Mouse (Mus musculus): ENCODE measurements at regions not wholly inside any gene's neighbourhood (a gene's known extent, or its start where the extent isn't known, plus 50 kb on each side); places are given as distances from the start of the nearest gene placed in this dataset.

- no peaks in the 10 kb centered on the region for H3K9me3 ChIP-seq (ENCODE audit: low read length)
- DNase-seq: peak; percentile 56
- no peak overlapping the region for H3K9ac ChIP-seq
- peak overlapping the region; percentile 17; the same call in 1 of the 2 replicates for H3K4me3 ChIP-seq (ENCODE audit: low read depth, low read length)
- H3K4me1 ChIP-seq (ENCODE audit: insufficient read depth): no peaks in the 10 kb centered on the region
- H3K4me2 ChIP-seq (ENCODE audit: low read depth): peak overlapping the region; percentile 50
- H3K36me3 ChIP-seq (ENCODE audit: insufficient read depth): no peaks in the 10 kb centered on the region
- H3K27ac ChIP-seq (ENCODE audit: low read depth, low read length): no peak overlapping the region
- WGBS: 2% methylated on average over 15 of the region's 15 CpGs
- H3K27me3 ChIP-seq (ENCODE audit: insufficient read depth, low read length): peaks cover 4% of the 10 kb centered on the region
- TF ChIP-seq CTCF (IDR thresholded peaks at IDR 0.05; ENCODE audit: low read depth): no peak
- ATAC-seq: no peak
Measured at GRCm38 (mm10) chr14:61687346-61688012, 80.2 kb downstream of the Kcnrg start.

GRCm38 (mm10) chr14:61688013-61688520 lies 80.8 kb downstream of the Kcnrg start:
- no peak overlapping the region for H3K27ac ChIP-seq (ENCODE audit: low read depth, low read length)
- H3K4me3 ChIP-seq (ENCODE audit: low read depth, low read length): no peak overlapping the region
- H3K9ac ChIP-seq: no peak overlapping the region
- DNase-seq (peak; percentile 46), ATAC-seq (no peak)
- H3K4me1 ChIP-seq (ENCODE audit: insufficient read depth): no peaks in the 10 kb centered on the region
- no peaks in the 10 kb centered on the region for H3K36me3 ChIP-seq (ENCODE audit: insufficient read depth)
- no peaks in the 10 kb centered on the region for H3K9me3 ChIP-seq (ENCODE audit: low read length)
- no peak for TF ChIP-seq CTCF (IDR thresholded peaks at IDR 0.05; ENCODE audit: low read depth)
- peaks cover 4% of the 10 kb centered on the region for H3K27me3 ChIP-seq (ENCODE audit: insufficient read depth, low read length)
- H3K4me2 ChIP-seq (ENCODE audit: low read depth): no peak overlapping the region
- WGBS: 10% methylated on average over 11 of the region's 11 CpGs

DNA sequence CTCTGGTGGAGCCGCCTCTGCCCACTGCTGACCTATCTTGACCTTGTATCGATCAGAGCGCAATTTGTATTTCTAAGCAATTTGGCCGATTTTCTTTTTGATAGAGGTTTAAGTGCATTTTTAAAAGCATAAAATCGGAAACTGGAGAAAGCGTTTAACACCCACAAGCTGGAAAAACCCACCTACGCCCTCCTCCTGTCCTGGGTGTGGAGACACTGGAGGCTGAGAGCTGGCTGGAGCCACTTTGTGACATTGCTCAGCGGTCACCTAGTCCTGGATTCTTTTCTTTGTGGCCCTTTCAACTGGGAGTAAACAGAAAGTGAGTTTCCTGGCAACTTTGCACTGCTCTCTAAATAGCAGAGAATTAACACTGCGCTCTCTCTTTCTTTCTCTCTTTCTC lies 81.4 kb downstream of the Kcnrg start:
- peaks cover 4% of the 10 kb centered on the region for H3K27me3 ChIP-seq (ENCODE audit: insufficient read depth, low read length)
- DNase-seq (peak; percentile 61), ATAC-seq (no peak)
- 8% methylated on average over 9 of the region's 9 CpGs for WGBS
- H3K9ac ChIP-seq: no peak overlapping the region
- H3K36me3 ChIP-seq (ENCODE audit: insufficient read depth): no peaks in the 10 kb centered on the region
- no peak overlapping the region for H3K4me2 ChIP-seq (ENCODE audit: low read depth)
- H3K27ac ChIP-seq (ENCODE audit: low read depth, low read length): no peak overlapping the region
- no peak for TF ChIP-seq CTCF (IDR thresholded peaks at IDR 0.05; ENCODE audit: low read depth)
- no peak overlapping the region for H3K4me3 ChIP-seq (ENCODE audit: low read depth, low read length)
- no peaks in the 10 kb centered on the region for H3K4me1 ChIP-seq (ENCODE audit: insufficient read depth)
- H3K9me3 ChIP-seq (ENCODE audit: low read length): no peaks in the 10 kb centered on the region

DNA sequence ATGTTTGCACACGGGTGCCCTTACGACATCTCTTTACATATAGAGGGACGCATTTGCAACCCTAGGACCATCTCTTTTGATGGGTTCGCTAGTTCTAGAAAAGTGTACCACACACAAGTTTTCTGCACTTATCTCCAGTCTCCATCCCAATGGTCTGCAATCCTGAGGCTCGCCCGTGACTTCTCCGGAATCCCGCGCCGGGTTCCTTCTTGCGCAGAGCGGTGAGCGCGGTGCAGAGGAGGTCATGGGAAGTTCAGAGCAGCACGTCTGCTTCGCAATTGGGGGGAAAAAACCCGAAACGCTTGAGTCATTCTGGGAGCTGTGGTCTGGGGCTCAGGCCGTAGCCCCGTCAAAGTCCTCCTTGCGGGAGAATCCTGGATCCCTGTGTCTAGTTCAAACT lies 82.0 kb downstream of the Kcnrg start:
- Histone ChIP-seq H3K36me3 (ENCODE audit: insufficient read depth) (no peaks in the 10 kb centered on the region), H3K9ac (no peak overlapping the region), H3K4me3 (ENCODE audit: low read depth, low read length) (no peak overlapping the region), H3K4me2 (ENCODE audit: low read depth) (peak overlapping the region; percentile 9; the same call in 1 of the 2 replicates), H3K27ac (ENCODE audit: low read depth, low read length) (no peak overlapping the region), H3K9me3 (ENCODE audit: low read length) (no peaks in the 10 kb centered on the region), H3K27me3 (ENCODE audit: insufficient read depth, low read length) (peaks cover 4% of the 10 kb centered on the region), H3K4me1 (ENCODE audit: insufficient read depth) (no peaks in the 10 kb centered on the region)
- 7% methylated on average over 21 of the region's 21 CpGs for WGBS
- no peak for TF ChIP-seq CTCF (IDR thresholded peaks at IDR 0.05; ENCODE audit: low read depth)
- DNase-seq (peak; percentile 42), ATAC-seq (peak; percentile 18; the same call in 1 of the 2 replicates)

GRCm38 (mm10) chr14:61689776-61690175 lies 82.5 kb downstream of the Kcnrg start:
- H3K36me3 ChIP-seq (ENCODE audit: insufficient read depth): no peaks in the 10 kb centered on the region
- no peak overlapping the region for H3K4me3 ChIP-seq (ENCODE audit: low read depth, low read length)
- peaks cover 4% of the 10 kb centered on the region for H3K27me3 ChIP-seq (ENCODE audit: insufficient read depth, low read length)
- no peak overlapping the region for H3K27ac ChIP-seq (ENCODE audit: low read depth, low read length)
- ATAC-seq: no peak
- peak overlapping the region; percentile 9; the same call in 1 of the 2 replicates for H3K4me2 ChIP-seq (ENCODE audit: low read depth)
- no peak for TF ChIP-seq CTCF (IDR thresholded peaks at IDR 0.05; ENCODE audit: low read depth)
- no peaks in the 10 kb centered on the region for H3K9me3 ChIP-seq (ENCODE audit: low read length)
- H3K4me1 ChIP-seq (ENCODE audit: insufficient read depth): no peaks in the 10 kb centered on the region
- H3K9ac ChIP-seq: no peak overlapping the region
- WGBS: 39% methylated on average over 24 of the region's 24 CpGs
- DNase-seq: no peak

- H3K36me3 ChIP-seq (ENCODE audit: insufficient read depth): no peaks in the 10 kb centered on the region
- peaks cover 4% of the 10 kb centered on the region; the same call in 1 of the 2 replicates for H3K27me3 ChIP-seq (ENCODE audit: insufficient read depth, low read length)
- 96% methylated on average over 6 of the region's 6 CpGs for WGBS
- no peaks in the 10 kb centered on the region for H3K4me1 ChIP-seq (ENCODE audit: insufficient read depth)
- DNase-seq: no peak
- no peak for TF ChIP-seq CTCF (IDR thresholded peaks at IDR 0.05; ENCODE audit: low read depth)
- no peak overlapping the region for H3K4me2 ChIP-seq (ENCODE audit: low read depth)
- no peak overlapping the region for H3K9ac ChIP-seq
- no peak overlapping the region for H3K27ac ChIP-seq (ENCODE audit: low read depth, low read length)
- no peak for ATAC-seq
- no peak overlapping the region for H3K4me3 ChIP-seq (ENCODE audit: low read depth, low read length)
- no peaks in the 10 kb centered on the region for H3K9me3 ChIP-seq (ENCODE audit: low read length)
Measured at GRCm38 (mm10) chr14:61691785-61692372, 84.6 kb downstream of the Kcnrg start.

DNA sequence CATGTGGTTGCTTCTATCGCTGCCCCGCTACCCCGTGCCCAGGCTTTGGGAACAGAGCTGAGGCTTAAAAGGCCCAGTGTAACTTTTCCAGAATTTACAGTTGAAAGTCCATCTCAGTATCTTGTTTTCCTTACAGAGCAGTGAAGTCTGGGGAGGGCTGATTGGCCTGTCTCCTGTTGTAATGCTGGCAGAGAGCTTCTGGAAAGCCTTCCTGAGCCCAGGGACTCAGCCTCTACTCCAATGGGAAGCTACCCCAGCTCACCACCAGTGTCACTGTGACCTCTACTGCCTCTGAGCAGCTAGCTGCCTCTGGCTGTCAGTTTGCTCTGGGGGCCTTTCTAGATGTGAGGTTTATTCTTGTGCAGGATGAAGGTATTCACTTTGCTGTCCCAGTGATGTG lies 87.5 kb downstream of the Kcnrg start:
- WGBS: 92% methylated on average over 3 of the region's 3 CpGs
- H3K4me3 ChIP-seq (ENCODE audit: low read depth, low read length): no peak overlapping the region

More for the DNA sequence above, 87.5 kb downstream of the Kcnrg start:
- no peak overlapping the region for H3K9ac ChIP-seq
- no peaks in the 10 kb centered on the region for H3K36me3 ChIP-seq (ENCODE audit: insufficient read depth)
- DNase-seq (no peak), ATAC-seq (no peak)
- H3K27me3 ChIP-seq (ENCODE audit: insufficient read depth, low read length): peaks cover 4% of the 10 kb centered on the region; the same call in 1 of the 2 replicates
- TF ChIP-seq CTCF (IDR thresholded peaks at IDR 0.05; ENCODE audit: low read depth): no peak
- no peaks in the 10 kb centered on the region for H3K9me3 ChIP-seq (ENCODE audit: low read length)
- H3K4me1 ChIP-seq (ENCODE audit: insufficient read depth): no peaks in the 10 kb centered on the region
- H3K4me2 ChIP-seq (ENCODE audit: low read depth): no peak overlapping the region
- no peak overlapping the region for H3K27ac ChIP-seq (ENCODE audit: low read depth, low read length)

All from forebrain, postnatal 0 days (tissue).